Mouse (Mus musculus) limb, embryonic 10.5 days (tissue): ENCODE results near the gene Iah1. TPM values are rescaled to one million over a fixed set of nuclear protein-coding genes. Genes with fewer than 3 reads are reported as not detected.

Experiments
- DNase-seq: peaks from one replicate; pipeline ENCODE4 v3.0.0-alpha.2; 2017; ENCODE audit warnings: low spot score
- H3K27ac ChIP-seq: fragments of 300-500 bp; sonication (generic); 2 replicates; pipeline ENCODE4 v1.5.1; 2016; ENCODE audit warnings: mild to moderate bottlenecking
- H3K27me3 ChIP-seq: fragments of 300-500 bp; sonication (generic); 2 replicates; pipeline ENCODE4 v1.6.1; 2016; ENCODE audit warnings: low read depth, mild to moderate bottlenecking; ENCODE audit not compliant: poor library complexity, severe bottlenecking
- H3K36me3 ChIP-seq: fragments of 300-500 bp; sonication (generic); 2 replicates; pipeline ENCODE4 v1.6.1; 2016; ENCODE audit warnings: mild to moderate bottlenecking, moderate library complexity
- H3K4me1 ChIP-seq: fragments of 300-500 bp; sonication (generic); 2 replicates; pipeline ENCODE4 v1.6.1; 2016
- H3K4me3 ChIP-seq: fragments of 300-500 bp; sonication (generic); 2 replicates; pipeline ENCODE4 v1.5.1; 2016; ENCODE audit warnings: mild to moderate bottlenecking, moderate library complexity
- H3K9me3 ChIP-seq: fragments of 300-500 bp; sonication (generic); replicated peaks from 2 replicates; pipeline ENCODE4 v1.6.1; 2016; ENCODE audit warnings: mild to moderate bottlenecking
- WGBS: fragments of 180-500 bp; shearing (Covaris S2); methylation state at CpG from one replicate; pipeline ENCODE4 v1.1.7; 2016; 5-methylcytosine and 5-hydroxymethylcytosine counted together
- polyA plus RNA-seq: library from polyadenylated mRNA; unstranded; fragments of >200 nt; fragmentation: Nextera tagmentation; extraction: Ambion mirVana; gene quantifications from 2 replicates; pipeline ENCODE4 v1.2.1, GENCODE M21; 2016

Gene Iah1
- polyA plus RNA-seq, 1 experiment from 2014 or later = 51.3 TPM

DNA sequence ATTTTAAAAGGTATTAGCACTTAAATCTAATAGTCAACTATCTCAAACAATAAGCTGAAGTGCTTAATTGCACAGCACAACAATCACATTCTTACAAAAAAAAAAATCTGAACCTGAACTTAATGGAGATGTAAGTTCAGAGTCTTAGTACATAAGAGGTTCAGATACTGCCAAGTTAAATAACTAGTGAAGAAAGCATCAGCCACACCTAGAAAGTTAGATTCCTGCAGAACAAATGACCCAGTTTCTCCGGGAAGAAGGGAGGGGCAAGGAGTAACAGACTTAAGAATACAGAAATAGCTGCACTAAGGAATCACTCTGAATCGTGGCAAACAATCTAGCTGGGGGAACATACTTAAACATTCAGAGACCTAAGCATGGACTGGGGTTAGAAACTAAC is 46.5 kb downstream of the Iah1 start:
- H3K27ac ChIP-seq = no peak overlapping the region
- no peak overlapping the region for H3K4me3 ChIP-seq
- no peaks in the 10 kb centered on the region for H3K27me3 ChIP-seq
- no peaks in the 10 kb centered on the region for H3K9me3 ChIP-seq
- 84% methylated on average over 2 of the region's 2 CpGs for WGBS
- peaks cover 32% of the 10 kb centered on the region for H3K36me3 ChIP-seq
- no peak for DNase-seq
- no peaks in the 10 kb centered on the region for H3K4me1 ChIP-seq

- DNase-seq = no peak
- H3K27me3 ChIP-seq = no peaks in the 10 kb centered on the region
- no peak overlapping the region for H3K4me3 ChIP-seq
- H3K36me3 ChIP-seq = peaks cover 28% of the 10 kb centered on the region
- no peak overlapping the region for H3K27ac ChIP-seq
- no peaks in the 10 kb centered on the region for H3K4me1 ChIP-seq
- H3K9me3 ChIP-seq = no peaks in the 10 kb centered on the region
- 91% methylated on average over 3 of the region's 3 CpGs for WGBS
These were observed 47.0 kb downstream of the Iah1 start for GRCm38 (mm10) chr12:21363195-21363594.

- no peaks in the 10 kb centered on the region for H3K27me3 ChIP-seq
- no peaks in the 10 kb centered on the region for H3K4me1 ChIP-seq
- H3K36me3 ChIP-seq = peaks cover 28% of the 10 kb centered on the region
- no peak overlapping the region for H3K27ac ChIP-seq
- H3K4me3 ChIP-seq = no peak overlapping the region
- WGBS = 72% methylated on average over 10 of the region's 10 CpGs
- DNase-seq = no peak
- H3K9me3 ChIP-seq = no peaks in the 10 kb centered on the region
These were observed 48.6 kb downstream of the Iah1 start for GRCm38 (mm10) chr12:21364624-21365435.

GRCm38 (mm10) chr12:21368376-21369086 is 52.3 kb downstream of the Iah1 start:
- 93% methylated on average over 9 of the region's 9 CpGs for WGBS
- no peak for DNase-seq
- Histone ChIP-seq H3K27ac (no peak overlapping the region), H3K36me3 (peaks cover 9% of the 10 kb centered on the region; the same call in 1 of the 2 replicates), H3K9me3 (no peaks in the 10 kb centered on the region), H3K4me1 (peaks cover 8% of the 10 kb centered on the region; the same call in 1 of the 2 replicates), H3K27me3 (no peaks in the 10 kb centered on the region), H3K4me3 (no peak overlapping the region)

DNA sequence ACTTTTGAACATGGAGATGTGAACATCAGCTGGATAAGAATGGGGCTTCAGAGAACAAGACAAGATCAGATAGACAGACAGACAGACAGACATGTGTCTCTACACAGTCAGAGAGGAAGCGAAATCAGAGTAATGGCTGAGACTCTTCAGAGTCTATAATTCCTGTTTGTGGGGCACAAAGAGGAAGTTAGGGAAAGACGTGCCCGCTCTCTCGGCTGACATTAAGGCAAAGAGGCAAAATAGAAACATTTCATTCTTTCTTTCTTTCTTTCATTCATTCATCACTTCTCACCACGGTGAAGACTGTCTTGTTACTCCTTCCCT is 52.9 kb downstream of the Iah1 start:
- H3K36me3 ChIP-seq = peaks cover 5% of the 10 kb centered on the region; the same call in 1 of the 2 replicates
- H3K9me3 ChIP-seq = no peaks in the 10 kb centered on the region
- H3K27me3 ChIP-seq = no peaks in the 10 kb centered on the region
- 92% methylated on average over 5 of the region's 5 CpGs for WGBS
- H3K4me1 ChIP-seq = peaks cover 8% of the 10 kb centered on the region; the same call in 1 of the 2 replicates
- DNase-seq = no peak
- no peak overlapping the region for H3K4me3 ChIP-seq
- H3K27ac ChIP-seq = no peak overlapping the region

DNA sequence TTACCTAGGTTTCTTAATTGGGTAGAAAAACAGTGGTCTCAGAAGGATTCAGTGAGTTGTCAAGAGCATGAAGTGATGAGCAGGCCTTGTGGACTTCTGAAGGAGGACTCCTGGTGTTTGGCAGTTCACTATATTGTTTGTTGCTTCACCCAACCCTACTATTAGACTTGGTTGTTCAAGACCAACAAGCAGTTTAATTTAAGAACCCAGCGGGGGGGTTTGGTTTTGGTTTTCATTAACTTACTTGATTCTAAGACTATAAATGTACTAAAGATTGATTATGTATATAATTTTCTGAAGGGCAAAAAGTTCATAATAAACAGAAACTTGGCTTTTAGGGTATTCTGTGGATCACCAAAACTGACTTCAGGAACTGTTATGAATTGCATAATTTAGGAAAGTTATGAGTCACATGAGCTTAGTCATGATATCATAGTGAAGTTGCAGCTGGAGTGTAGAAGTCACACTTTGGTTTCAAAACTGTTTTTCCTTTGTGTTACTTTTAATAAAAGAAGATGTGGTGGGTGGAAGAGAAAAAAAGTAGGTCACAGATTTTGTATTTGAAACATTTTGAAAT is 53.9 kb downstream of the Iah1 start:
- no peaks in the 10 kb centered on the region for H3K9me3 ChIP-seq
- no peaks in the 10 kb centered on the region for H3K27me3 ChIP-seq
- H3K36me3 ChIP-seq = peaks cover 3% of the 10 kb centered on the region; the same call in 1 of the 2 replicates
- H3K4me3 ChIP-seq = no peak overlapping the region
- H3K27ac ChIP-seq = no peak overlapping the region
- H3K4me1 ChIP-seq = peaks cover 8% of the 10 kb centered on the region; the same call in 1 of the 2 replicates
- WGBS = 94% methylated on average over 1 of the region's 1 CpGs
- no peak for DNase-seq

- under 1% methylated on average over 55 of the region's 55 CpGs for WGBS
- H3K27ac ChIP-seq = peak within 1 kb of the TSS; percentile 94
- no peaks in the 10 kb centered on the region for H3K9me3 ChIP-seq
- H3K27me3 ChIP-seq = no peaks in the 10 kb centered on the region
- peak within 1 kb of the TSS; percentile 80 for H3K4me3 ChIP-seq
- peaks cover 3% of the 10 kb centered on the region; the same call in 1 of the 2 replicates for H3K36me3 ChIP-seq
- peaks cover 8% of the 10 kb centered on the region; the same call in 1 of the 2 replicates for H3K4me1 ChIP-seq
- DNase-seq = peak; percentile 95
These were observed 57.1 kb downstream of the Iah1 start, which contains the start of gene Adam17 for GRCm38 (mm10) chr12:21373100-21373819. Gene Adam17, minus strand, starts transcription at chr12:21373632.

Other genes with a start within 250 kb of the Iah1 start
- gene Cpsf3, start 31.0 kb upstream of the Iah1 start, polyA plus RNA-seq = 137 and 140 TPM in 2 replicates
- 40.3 and 43.4 TPM in 2 replicates for gene Itgb1bp1, start 30.1 kb upstream of the Iah1 start, polyA plus RNA-seq
- 43.9 and 47.9 TPM in 2 replicates for gene Adam17, start 57.2 kb downstream of the Iah1 start, polyA plus RNA-seq
- 878 and 895 TPM in 2 replicates for gene Ywhaq, start 101.2 kb downstream of the Iah1 start, polyA plus RNA-seq